Mouse (Mus musculus) midbrain, embryonic 16.5 days (tissue): ENCODE results near the gene Gm5617. TPM values are rescaled to one million over a fixed set of nuclear protein-coding genes. Genes with fewer than 3 reads are reported as not detected.
"Not testable (repeated sequence)": the region's sequence is repeated elsewhere in the genome, so short reads cannot be mapped to it uniquely, and the experiment has no call there.

Source experiments
- ATAC-seq: fragments of 200-750 bp; cut with Nextera tagmentation; 2 replicates; pipeline ENCODE4 v1.8.0; 2017; ENCODE audit warnings: moderate TSS enrichment
- H3K27ac ChIP-seq: fragments of 300-500 bp; sonication (generic); 2 replicates; pipeline ENCODE4 v1.5.1; 2014; ENCODE audit warnings: mild to moderate bottlenecking, low read length, mixed read lengths
- H3K27me3 ChIP-seq: fragments of 300-500 bp; sonication (generic); 2 replicates; pipeline ENCODE4 v1.6.1; 2014; ENCODE audit warnings: low read depth, low read length, mixed read lengths; ENCODE audit not compliant: control insufficient read depth, insufficient read depth
- H3K36me3 ChIP-seq: fragments of 300-500 bp; sonication (generic); 2 replicates; pipeline ENCODE4 v1.6.1; 2014; ENCODE audit warnings: mild to moderate bottlenecking, low read length, moderate library complexity, mixed read lengths; ENCODE audit not compliant: control insufficient read depth, insufficient read depth
- H3K4me1 ChIP-seq: fragments of 300-500 bp; sonication (generic); 2 replicates; pipeline ENCODE4 v1.6.1; 2014; ENCODE audit warnings: mild to moderate bottlenecking, low read length, mixed read lengths; ENCODE audit not compliant: control insufficient read depth, insufficient read depth
- H3K4me2 ChIP-seq: fragments of 300-500 bp; sonication (generic); 2 replicates; pipeline ENCODE4 v1.6.1; 2014; ENCODE audit warnings: mild to moderate bottlenecking, low read length, mixed read lengths
- H3K4me3 ChIP-seq: fragments of 300-500 bp; sonication (generic); 2 replicates; pipeline ENCODE4 v1.5.1; 2014; ENCODE audit warnings: low read depth, mild to moderate bottlenecking, low read length, moderate library complexity, mixed read lengths
- H3K9ac ChIP-seq: fragments of 300-500 bp; sonication (generic); 2 replicates; pipeline ENCODE4 v1.6.1; 2014; ENCODE audit warnings: low read depth, low read length, mixed read lengths
- H3K9me3 ChIP-seq: fragments of 300-500 bp; sonication (generic); replicated peaks from 2 replicates; pipeline ENCODE4 v1.6.1; 2014; ENCODE audit warnings: mild to moderate bottlenecking, low read length, mixed read lengths; ENCODE audit not compliant: control insufficient read depth, poor library complexity, severe bottlenecking
- WGBS: fragments of 180-500 bp; shearing (Covaris S2); extraction: QIAGEN DNeasy Blood & Tissue Kit; methylation state at CpG from one replicate; pipeline ENCODE4 v1.1.7; 2014; 5-methylcytosine and 5-hydroxymethylcytosine counted together
- polyA plus RNA-seq: library from polyadenylated mRNA; unstranded; fragments of >200 nt; fragmentation: Nextera tagmentation; extraction: Ambion mirVana; gene quantifications from 2 replicates; pipeline ENCODE4 v1.2.1, GENCODE M21; 2015

Gm5617 gene
- polyA plus RNA-seq, 1 experiment from 2014 or later, result 21.0 TPM

- 56% methylated on average over 3 of the region's 3 CpGs for WGBS
- no peaks in the 10 kb centered on the region for H3K27me3 ChIP-seq
- ATAC-seq, result no peak
These were observed 28.4 kb upstream of the Gm5617 start for GRCm38 (mm10) chr9:48466804-48467203.

GRCm38 (mm10) chr9:48467471-48467870 lies 27.8 kb upstream of the Gm5617 start:
- not testable (repeated sequence) for H3K4me3 ChIP-seq
- 93% methylated on average over 5 of the region's 5 CpGs for WGBS

More at GRCm38 (mm10) chr9:48466804-48467203, 28.4 kb upstream of the Gm5617 start:
- Histone ChIP-seq H3K27ac (no peak overlapping the region), H3K4me1 (no peaks in the 10 kb centered on the region), H3K9me3 (no peaks in the 10 kb centered on the region), H3K4me2 (no peak overlapping the region), H3K9ac (no peak overlapping the region), H3K4me3 (no peak overlapping the region), H3K36me3 (peaks cover 10% of the 10 kb centered on the region; the same call in 1 of the 2 replicates)

DNA sequence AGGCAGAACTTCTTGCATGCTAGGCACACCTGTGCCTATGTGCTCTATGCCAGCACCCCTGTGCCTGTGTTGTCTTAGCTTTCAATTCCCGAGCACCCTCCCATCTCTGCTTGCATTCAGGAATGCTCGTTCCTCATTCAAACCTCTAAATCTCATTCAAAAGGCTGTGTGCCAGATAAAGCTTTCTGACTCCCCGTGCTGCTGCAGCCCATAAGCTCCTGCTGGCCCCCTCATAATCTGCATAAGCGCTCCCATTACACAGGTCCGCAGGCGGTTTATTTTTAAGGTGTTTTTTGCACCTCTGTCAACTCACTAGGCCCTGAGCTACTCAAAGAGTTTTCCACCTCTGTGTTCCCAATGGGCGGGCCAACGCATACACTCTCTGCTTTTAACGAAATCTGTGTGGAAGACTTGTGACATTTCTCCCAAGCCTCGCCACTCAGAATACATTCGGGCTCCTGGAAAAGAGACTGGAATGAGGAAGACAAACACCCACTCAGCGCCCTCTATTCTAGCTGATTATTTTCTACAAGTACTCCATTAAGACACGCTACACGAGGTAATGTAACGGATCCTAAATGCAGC lies 22.7 kb upstream of the Gm5617 start:
- no peak for ATAC-seq
- Histone ChIP-seq H3K4me1 (no peaks in the 10 kb centered on the region), H3K27me3 (no peaks in the 10 kb centered on the region), H3K9ac (no peak overlapping the region), H3K4me2 (no peak overlapping the region), H3K36me3 (peaks cover 3% of the 10 kb centered on the region; the same call in 1 of the 2 replicates), H3K27ac (no peak overlapping the region), H3K9me3 (no peaks in the 10 kb centered on the region), H3K4me3 (no peak overlapping the region)
- WGBS, result 75% methylated on average over 15 of the region's 15 CpGs

More at GRCm38 (mm10) chr9:48467471-48467870, 27.8 kb upstream of the Gm5617 start:
- H3K9me3 ChIP-seq, H3K4me1 ChIP-seq, H3K4me2 ChIP-seq, H3K9ac ChIP-seq, H3K27ac ChIP-seq, H3K27me3 ChIP-seq, ATAC-seq: not testable (repeated sequence)
- peaks cover 10% of the 10 kb centered on the region; the same call in 1 of the 2 replicates for H3K36me3 ChIP-seq

- Histone ChIP-seq H3K4me3 (no peak overlapping the region), H3K27ac (no peak overlapping the region), H3K4me1 (no peaks in the 10 kb centered on the region), H3K36me3 (peaks cover 3% of the 10 kb centered on the region; the same call in 1 of the 2 replicates), H3K9me3 (no peaks in the 10 kb centered on the region), H3K27me3 (no peaks in the 10 kb centered on the region), H3K4me2 (no peak overlapping the region), H3K9ac (no peak overlapping the region)
- WGBS, result 92% methylated on average over 12 of the region's 12 CpGs
- ATAC-seq, result no peak
These were observed 22.1 kb upstream of the Gm5617 start for GRCm38 (mm10) chr9:48473131-48473530.

- Histone ChIP-seq H3K4me2 (no peak overlapping the region), H3K36me3 (no peaks in the 10 kb centered on the region), H3K27ac (no peak overlapping the region), H3K9ac (no peak overlapping the region), H3K4me3 (no peak overlapping the region), H3K9me3 (no peaks in the 10 kb centered on the region), H3K4me1 (no peaks in the 10 kb centered on the region; the same call in 1 of the 2 replicates), H3K27me3 (no peaks in the 10 kb centered on the region)
- 94% methylated on average over 9 of the region's 9 CpGs for WGBS
- no peak for ATAC-seq
These were observed 20.9 kb upstream of the Gm5617 start for GRCm38 (mm10) chr9:48474367-48474766.

GRCm38 (mm10) chr9:48476236-48477165 lies 18.7 kb upstream of the Gm5617 start:
- no peak overlapping the region for H3K9ac ChIP-seq
- H3K4me2 ChIP-seq, result no peak overlapping the region
- WGBS, result 94% methylated on average over 10 of the region's 10 CpGs
- no peaks in the 10 kb centered on the region for H3K9me3 ChIP-seq
- no peaks in the 10 kb centered on the region for H3K27me3 ChIP-seq
- no peaks in the 10 kb centered on the region for H3K36me3 ChIP-seq
- no peak for ATAC-seq
- H3K4me3 ChIP-seq, result no peak overlapping the region
- no peak overlapping the region for H3K27ac ChIP-seq
- H3K4me1 ChIP-seq, result peaks cover 10% of the 10 kb centered on the region

GRCm38 (mm10) chr9:48478808-48479207 lies 16.4 kb upstream of the Gm5617 start:
- no peak overlapping the region for H3K27ac ChIP-seq
- no peaks in the 10 kb centered on the region for H3K9me3 ChIP-seq
- ATAC-seq, result no peak
- WGBS, result 94% methylated on average over 4 of the region's 4 CpGs
- no peak overlapping the region for H3K4me3 ChIP-seq
- H3K4me2 ChIP-seq, result no peak overlapping the region
- H3K27me3 ChIP-seq, result no peaks in the 10 kb centered on the region
- H3K9ac ChIP-seq, result no peak overlapping the region
- no peaks in the 10 kb centered on the region for H3K36me3 ChIP-seq
- peaks cover 10% of the 10 kb centered on the region for H3K4me1 ChIP-seq

DNA sequence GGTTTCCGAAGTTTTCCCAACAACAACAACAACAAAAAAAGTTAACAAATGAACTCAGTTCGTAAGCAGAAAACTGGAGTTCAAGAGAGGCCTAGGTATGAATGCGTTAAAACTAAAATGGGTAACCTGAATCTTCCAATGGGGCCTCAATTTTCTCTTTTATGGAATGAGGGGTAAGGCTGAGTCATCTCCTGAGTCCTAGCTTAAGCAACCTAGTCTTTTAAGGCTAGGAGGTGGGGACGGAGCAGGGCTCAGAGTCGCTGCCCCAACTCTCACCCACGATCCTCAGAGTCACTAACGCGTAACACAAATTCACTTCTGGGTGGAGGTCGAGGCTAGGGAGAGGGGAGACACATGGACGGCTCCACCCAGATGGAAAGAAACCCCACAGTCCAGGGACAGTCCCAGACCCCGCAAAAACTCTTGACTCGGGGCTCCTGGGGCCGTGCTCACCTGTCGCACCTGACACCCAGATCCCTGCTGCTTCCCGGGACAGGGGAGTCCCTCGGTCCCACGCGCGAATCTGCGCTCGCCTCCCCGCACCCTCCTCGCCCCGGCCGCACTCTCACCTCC lies 15.3 kb upstream of the Gm5617 start:
- no peaks in the 10 kb centered on the region for H3K9me3 ChIP-seq
- ATAC-seq, result peak; percentile 83
- 7% methylated on average over 25 of the region's 25 CpGs for WGBS

More for the DNA sequence above, 15.3 kb upstream of the Gm5617 start:
- no peaks in the 10 kb centered on the region for H3K27me3 ChIP-seq
- H3K4me1 ChIP-seq, result peaks cover 10% of the 10 kb centered on the region
- H3K4me2 ChIP-seq, result peak overlapping the region; percentile 93
- peak overlapping the region; percentile 86 for H3K9ac ChIP-seq
- peak overlapping the region; percentile 95 for H3K4me3 ChIP-seq
- H3K27ac ChIP-seq, result no peak overlapping the region
- H3K36me3 ChIP-seq, result no peaks in the 10 kb centered on the region
